Mouse (Mus musculus) CD4-positive helper T cell, adult 2 months (primary cell): Measurements from ENCODE around the gene P2rx7.
A peak's percentile ranks its signal among the peaks of the same experiment; 100 is the strongest.

ENCODE experiments used
- DNase-seq: peaks from one replicate; pipeline ENCODE4 v3.0.0-alpha.2; 2012; ENCODE audit warnings: low read depth, missing footprints, low spot score

P2rx7 gene

DNA sequence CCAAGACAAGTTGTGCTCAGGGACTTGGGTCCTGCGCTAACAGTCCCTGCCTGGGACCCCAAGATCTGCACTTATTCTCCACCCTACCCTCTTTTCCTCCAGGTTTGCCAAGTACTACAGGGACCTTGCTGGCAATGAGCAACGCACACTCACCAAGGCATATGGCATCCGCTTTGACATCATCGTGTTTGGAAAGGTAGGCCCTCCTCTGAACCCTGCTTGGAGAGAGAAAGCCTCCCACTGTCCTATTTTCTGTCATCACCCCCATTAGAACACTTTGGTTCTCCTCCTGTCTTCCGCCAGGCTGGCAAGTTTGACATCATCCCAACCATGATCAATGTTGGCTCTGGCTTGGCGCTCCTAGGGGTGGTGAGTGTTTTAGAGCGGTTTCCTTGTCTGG lies 83.4 kb downstream of the P2rx7 start:
- no peak for DNase-seq

DNA sequence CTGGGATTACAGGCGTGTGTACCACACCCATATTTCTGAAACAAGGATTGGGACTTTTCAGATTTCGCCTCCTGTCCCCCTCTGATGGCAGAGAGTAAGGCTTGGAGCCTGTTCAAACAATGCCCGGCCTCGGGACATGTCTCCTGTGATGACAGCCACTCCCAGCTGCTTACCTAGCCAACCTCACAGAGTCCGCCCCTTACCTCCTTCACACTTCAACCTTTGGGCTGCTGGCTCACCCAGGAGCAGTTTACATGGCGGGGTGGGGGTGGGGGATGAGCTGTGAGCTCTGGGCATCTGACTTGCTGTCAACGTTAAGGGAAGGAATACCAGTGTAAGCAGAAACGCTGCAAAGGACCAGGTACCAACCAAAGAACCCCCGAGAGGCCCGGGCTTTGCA lies 87.1 kb downstream of the P2rx7 start:
- no peak for DNase-seq

DNA sequence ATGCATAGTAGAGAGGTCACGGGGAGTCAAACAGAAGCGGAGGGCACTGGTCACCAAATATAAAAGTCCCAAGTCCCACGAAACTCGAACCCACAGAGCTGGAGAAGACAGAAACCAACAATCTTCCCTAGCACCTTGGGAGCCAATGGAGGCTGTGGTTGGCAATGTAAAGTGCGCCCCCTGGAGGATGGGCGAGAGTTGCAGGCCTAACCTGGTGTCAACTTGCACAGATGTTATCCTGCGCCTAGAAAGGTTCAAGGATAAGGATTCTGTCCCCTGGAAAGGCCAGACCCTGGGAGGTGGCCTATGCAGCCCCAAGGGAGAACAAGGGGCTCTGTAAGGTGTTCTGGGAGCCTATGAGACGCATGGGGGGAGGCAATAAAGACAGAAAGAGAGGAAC lies 87.6 kb downstream of the P2rx7 start:
- peak; percentile 73 for DNase-seq

DNA sequence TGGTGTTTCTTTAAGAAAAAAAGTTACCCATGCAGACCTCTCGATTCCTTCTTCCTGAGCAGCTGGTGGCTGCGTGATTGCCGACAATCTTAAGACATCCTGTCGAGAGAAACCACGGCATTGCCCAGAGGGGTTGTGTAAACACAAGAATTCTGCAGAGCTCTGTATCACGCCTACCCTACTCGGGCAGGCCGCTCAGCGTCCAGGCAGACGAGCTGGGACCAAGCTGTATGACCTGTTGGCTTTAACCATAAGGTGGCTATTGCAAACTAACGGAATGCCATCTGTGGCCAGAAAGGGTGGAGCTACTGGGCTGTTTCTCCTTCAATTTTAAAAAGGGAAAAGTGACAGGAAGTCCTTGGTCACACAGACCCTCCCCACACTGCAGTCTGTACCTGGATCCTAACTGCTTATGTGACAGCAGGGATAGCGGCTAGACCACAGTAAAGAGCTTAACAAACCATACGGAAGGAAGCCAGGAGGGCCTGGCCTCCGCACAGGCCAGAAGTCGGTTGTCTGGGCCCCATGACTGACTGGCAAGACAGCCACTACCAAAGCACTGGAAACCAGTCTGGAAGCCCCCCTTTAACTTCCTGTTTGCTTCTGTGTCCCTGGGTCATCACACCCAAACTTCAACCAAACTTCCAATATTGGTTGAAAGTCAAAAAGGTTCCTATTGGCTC lies 88.4 kb downstream of the P2rx7 start:
- peak; percentile 67 for DNase-seq

DNA sequence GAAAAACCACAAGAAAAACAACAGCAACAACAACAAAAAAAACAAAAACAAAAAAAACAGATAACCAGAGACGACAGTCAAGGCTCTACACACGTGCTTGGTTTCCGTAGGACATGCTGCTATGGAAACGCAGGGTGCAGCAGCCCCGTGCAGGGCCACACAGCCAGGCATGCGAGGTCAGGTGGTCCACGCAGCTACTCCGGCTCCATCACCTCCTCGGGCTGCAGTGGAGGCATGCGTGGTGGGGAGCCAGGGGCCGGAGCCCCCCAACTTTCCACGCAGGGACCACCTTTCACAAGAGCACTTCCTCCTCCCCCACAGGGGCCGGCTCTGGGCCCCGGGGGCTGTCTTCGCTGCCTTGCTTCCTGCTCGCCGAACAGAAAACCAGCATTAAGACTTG lies 90.2 kb downstream of the P2rx7 start:
- peak; percentile 45 for DNase-seq

DNA sequence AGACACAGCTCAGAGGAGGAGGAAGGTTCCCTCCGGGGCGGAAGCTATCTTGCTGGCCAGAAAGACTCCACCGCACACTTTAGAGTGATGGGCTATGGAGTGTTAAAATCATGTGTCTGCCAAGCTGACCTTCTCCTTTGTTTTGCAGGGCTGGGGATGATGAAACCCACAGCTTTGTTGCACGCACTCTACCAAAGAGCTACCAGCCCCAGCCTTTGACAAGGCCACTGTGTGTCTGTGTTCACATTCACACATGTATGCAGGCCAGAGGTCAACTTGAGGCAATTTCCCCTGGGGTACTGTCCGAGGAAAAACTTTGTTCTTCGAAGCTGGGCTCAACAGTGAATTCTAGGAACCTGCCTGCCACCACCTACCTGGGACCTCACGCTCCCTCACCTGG lies 92.1 kb downstream of the P2rx7 start:
- no peak for DNase-seq

DNA sequence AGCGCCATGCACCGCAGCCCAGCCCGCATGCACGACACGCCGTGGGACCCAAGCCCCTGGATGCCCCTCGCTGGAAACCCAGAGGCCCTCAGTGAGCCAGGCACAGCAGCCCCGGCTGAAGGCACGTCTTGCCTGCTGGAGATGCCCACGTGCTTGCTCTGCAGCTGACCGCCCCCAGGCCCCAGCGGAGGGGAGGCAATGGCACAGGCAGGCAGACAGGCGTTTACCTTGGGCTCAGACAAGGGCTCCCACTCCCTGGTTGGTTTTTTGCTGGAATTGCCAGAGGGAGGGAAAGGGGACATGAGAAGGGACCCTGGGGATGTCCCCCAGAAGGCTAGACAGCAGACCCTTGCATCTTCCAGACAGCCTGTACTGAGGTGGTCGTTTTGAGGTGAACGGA lies 93.0 kb downstream of the P2rx7 start:
- DNase-seq: no peak
